Mouse (Mus musculus): ENCODE measurements at regions not wholly inside any gene's neighbourhood (a gene's known extent, or its start where the extent isn't known, plus 50 kb on each side); places are given as distances from the start of the nearest gene placed in this dataset.

DNA sequence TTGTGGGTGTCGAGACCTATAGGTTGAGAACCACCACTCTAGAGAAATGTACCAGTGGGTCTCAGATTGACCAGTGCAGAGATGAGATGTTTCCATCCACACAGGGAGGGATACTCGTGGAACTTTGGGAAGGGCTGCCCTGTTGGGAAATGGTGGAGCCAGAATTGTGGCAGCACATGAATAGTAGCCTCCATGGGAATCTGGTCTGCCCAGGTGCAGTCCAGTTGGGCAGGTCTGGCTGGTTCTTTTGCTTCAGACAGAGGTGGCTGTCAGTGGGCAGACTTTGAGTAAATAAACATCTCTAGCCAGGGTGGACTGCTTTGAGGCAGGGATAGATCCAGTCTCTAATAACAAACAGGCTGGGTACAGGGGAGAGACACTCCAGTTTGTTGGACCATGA is 126.0 kb upstream of the Sash1 start:
- DNase-seq (ENCODE audit: low spot score) (no peak), ATAC-seq (replicated peaks; ENCODE audit: low FRiP score) (no peak)
- 63% methylated on average over 2 of the region's 2 CpGs for WGBS
- Histone ChIP-seq H3K4me1 (replicated peaks; ENCODE audit: control insufficient read depth, insufficient read depth, low read length) (no peaks in the 10 kb centered on the region), H3K27ac (ENCODE audit: low read depth, low read length) (no peak overlapping the region), H3K27me3 (replicated peaks; ENCODE audit: control insufficient read depth, insufficient read depth, low read length) (no peaks in the 10 kb centered on the region), H3K9ac (ENCODE audit: low read depth, low read length) (no peak overlapping the region), H3K4me2 (no peak overlapping the region), H3K4me3 (ENCODE audit: low read depth, low read length) (no peak overlapping the region), H3K36me3 (ENCODE audit: control insufficient read depth, insufficient read depth, low read length) (no peaks in the 10 kb centered on the region), H3K9me3 (ENCODE audit: control insufficient read depth, low read length) (no peaks in the 10 kb centered on the region)

DNA sequence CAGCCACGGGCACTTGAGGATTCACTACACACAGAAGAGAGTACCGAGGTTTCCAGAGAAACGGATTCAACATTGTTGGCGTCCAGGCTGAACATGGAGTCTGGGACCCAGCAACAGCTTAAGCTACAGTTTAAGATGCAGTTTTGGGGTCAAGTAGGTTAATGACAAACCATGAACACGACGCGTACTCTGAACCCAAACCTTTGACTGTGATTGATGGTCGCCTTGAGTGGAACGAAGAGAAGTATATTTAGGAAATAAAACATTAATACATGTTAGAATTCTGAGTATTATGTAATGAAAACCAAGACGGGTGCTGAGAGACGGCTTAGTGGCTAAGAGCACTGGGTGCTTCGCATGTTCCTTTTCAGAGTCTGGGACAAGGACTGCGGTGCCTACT is 124.3 kb upstream of the Sash1 start:
- WGBS = 90% methylated on average over 13 of the region's 13 CpGs
- no peak overlapping the region for H3K9ac ChIP-seq (ENCODE audit: low read depth, low read length)
- no peak for ATAC-seq (replicated peaks; ENCODE audit: low FRiP score)

DNA sequence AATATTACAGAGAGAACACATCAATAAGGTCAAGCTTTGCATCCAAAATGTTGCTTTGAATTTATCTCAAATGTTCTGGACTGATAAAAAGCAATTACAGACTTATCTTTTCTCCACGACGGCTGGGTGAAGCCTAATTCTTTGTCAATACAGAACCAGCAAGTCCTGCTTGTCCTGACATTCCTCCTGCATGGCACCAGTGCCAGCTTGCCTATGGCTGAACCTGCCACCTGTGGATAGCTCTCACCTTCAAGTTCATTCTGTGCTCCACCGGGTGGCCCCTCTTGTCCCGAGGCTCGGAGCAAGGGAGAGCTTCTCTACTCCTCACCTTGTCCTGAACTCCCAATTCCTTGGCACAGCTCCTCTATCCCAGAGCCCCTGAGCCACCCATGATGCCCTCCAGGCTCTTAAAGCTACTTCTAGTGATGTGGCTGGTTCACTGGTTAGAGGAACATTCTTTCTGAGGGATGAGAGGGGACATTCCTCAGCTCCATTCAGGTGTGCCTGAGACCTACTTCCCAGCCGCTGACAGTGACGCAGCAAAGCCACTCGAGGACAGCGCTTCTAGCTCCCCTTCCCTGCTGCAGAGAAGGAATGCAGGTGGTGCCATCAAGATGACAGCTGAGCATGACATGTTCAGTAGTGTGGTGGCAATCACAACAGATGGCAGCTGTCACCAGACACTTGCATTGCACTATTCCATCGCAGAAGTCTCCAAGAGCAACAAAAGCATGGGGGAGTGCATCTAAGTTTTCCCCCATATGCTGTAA is 119.5 kb upstream of the Sash1 start:
- no peak overlapping the region for H3K4me3 ChIP-seq (ENCODE audit: low read depth, low read length)
- ATAC-seq (replicated peaks; ENCODE audit: low FRiP score) (no peak), DNase-seq (ENCODE audit: low spot score) (no peak)
- H3K36me3 ChIP-seq (ENCODE audit: control insufficient read depth, insufficient read depth, low read length) = no peaks in the 10 kb centered on the region
- no peak overlapping the region for H3K9ac ChIP-seq (ENCODE audit: low read depth, low read length)
- no peak overlapping the region for H3K27ac ChIP-seq (ENCODE audit: low read depth, low read length)
- no peaks in the 10 kb centered on the region for H3K27me3 ChIP-seq (replicated peaks; ENCODE audit: control insufficient read depth, insufficient read depth, low read length)
- no peaks in the 10 kb centered on the region for H3K4me1 ChIP-seq (replicated peaks; ENCODE audit: control insufficient read depth, insufficient read depth, low read length)
- H3K9me3 ChIP-seq (ENCODE audit: control insufficient read depth, low read length) = no peaks in the 10 kb centered on the region
- 64% methylated on average over 10 of the region's 10 CpGs for WGBS
- H3K4me2 ChIP-seq = no peak overlapping the region

More for the DNA sequence above, 124.3 kb upstream of the Sash1 start:
- Histone ChIP-seq H3K9me3 (ENCODE audit: control insufficient read depth, low read length) (no peaks in the 10 kb centered on the region), H3K4me1 (replicated peaks; ENCODE audit: control insufficient read depth, insufficient read depth, low read length) (no peaks in the 10 kb centered on the region), H3K36me3 (ENCODE audit: control insufficient read depth, insufficient read depth, low read length) (no peaks in the 10 kb centered on the region), H3K27ac (ENCODE audit: low read depth, low read length) (no peak overlapping the region), H3K27me3 (replicated peaks; ENCODE audit: control insufficient read depth, insufficient read depth, low read length) (no peaks in the 10 kb centered on the region), H3K4me3 (ENCODE audit: low read depth, low read length) (no peak overlapping the region), H3K4me2 (no peak overlapping the region)
- DNase-seq (ENCODE audit: low spot score) = no peak

DNA sequence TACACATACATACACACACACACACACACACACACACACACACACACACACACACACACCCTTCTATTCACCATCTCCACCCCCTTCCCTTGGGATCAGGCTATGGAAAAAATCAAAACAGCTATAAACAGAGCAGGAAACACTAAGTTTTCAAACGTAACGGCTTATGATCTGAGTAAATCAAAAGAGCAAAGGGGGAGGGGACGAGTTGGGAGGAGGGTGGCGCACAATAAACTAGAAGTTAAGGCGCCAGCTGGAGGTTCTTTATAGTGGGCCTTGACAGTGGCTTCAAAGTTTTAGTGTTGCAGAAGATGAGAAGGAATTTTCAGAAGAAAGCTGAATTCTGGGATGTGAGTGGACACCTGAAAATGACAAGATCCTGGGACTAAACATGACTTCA is 116.4 kb upstream of the Sash1 start:
- H3K4me1 ChIP-seq (replicated peaks; ENCODE audit: control insufficient read depth, insufficient read depth, low read length) = no peaks in the 10 kb centered on the region
- H3K4me2 ChIP-seq = no peak overlapping the region
- no peaks in the 10 kb centered on the region for H3K9me3 ChIP-seq (ENCODE audit: control insufficient read depth, low read length)
- no peak overlapping the region for H3K9ac ChIP-seq (ENCODE audit: low read depth, low read length)
- no peaks in the 10 kb centered on the region for H3K36me3 ChIP-seq (ENCODE audit: control insufficient read depth, insufficient read depth, low read length)
- no peak overlapping the region for H3K4me3 ChIP-seq (ENCODE audit: low read depth, low read length)
- no peaks in the 10 kb centered on the region for H3K27me3 ChIP-seq (replicated peaks; ENCODE audit: control insufficient read depth, insufficient read depth, low read length)
- no peak for ATAC-seq (replicated peaks; ENCODE audit: low FRiP score)
- DNase-seq (ENCODE audit: low spot score) = no peak
- no peak overlapping the region for H3K27ac ChIP-seq (ENCODE audit: low read depth, low read length)
- WGBS = 86% methylated on average over 5 of the region's 5 CpGs

DNA sequence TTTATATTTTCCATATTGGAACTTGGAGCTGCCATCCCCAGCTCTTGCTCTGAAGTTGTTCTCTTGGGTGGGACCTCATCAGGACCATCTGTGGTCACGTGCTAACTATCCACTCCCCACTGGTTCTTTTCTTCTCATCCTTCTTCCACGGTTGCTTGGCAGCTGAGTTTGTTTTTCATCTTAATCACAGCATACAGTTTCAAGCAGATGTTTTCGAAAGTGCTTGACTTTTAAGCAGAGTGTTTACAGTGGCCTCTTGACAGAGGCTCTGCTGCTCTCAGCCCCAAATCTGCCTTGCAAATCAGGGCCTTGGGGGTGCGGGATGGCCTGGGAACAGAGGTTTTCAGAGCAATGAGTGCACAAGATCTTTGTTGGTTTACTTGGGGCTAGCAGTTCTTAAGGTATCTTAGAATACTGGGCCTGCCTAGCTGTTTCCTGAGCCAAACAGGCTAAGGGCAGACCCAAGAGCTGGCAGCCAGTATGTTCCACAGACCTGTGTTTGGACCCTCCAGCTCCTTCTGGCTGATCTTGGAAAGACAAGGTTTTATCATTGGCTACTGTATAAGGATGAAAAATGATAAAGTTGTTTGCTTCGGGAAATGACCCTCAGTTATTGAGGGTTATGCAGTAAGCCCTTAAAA is 113.0 kb upstream of the Sash1 start:
- H3K9ac ChIP-seq (ENCODE audit: low read depth, low read length) = no peak overlapping the region
- H3K27ac ChIP-seq (ENCODE audit: low read depth, low read length) = no peak overlapping the region
- H3K9me3 ChIP-seq (ENCODE audit: control insufficient read depth, low read length) = no peaks in the 10 kb centered on the region
- H3K27me3 ChIP-seq (replicated peaks; ENCODE audit: control insufficient read depth, insufficient read depth, low read length) = no peaks in the 10 kb centered on the region
- no peaks in the 10 kb centered on the region for H3K36me3 ChIP-seq (ENCODE audit: control insufficient read depth, insufficient read depth, low read length)
- no peak overlapping the region for H3K4me2 ChIP-seq
- DNase-seq (ENCODE audit: low spot score) (no peak), ATAC-seq (replicated peaks; ENCODE audit: low FRiP score) (no peak)
- H3K4me1 ChIP-seq (replicated peaks; ENCODE audit: control insufficient read depth, insufficient read depth, low read length) = no peaks in the 10 kb centered on the region
- no peak overlapping the region for H3K4me3 ChIP-seq (ENCODE audit: low read depth, low read length)
- 35% methylated on average over 5 of the region's 5 CpGs for WGBS

DNA sequence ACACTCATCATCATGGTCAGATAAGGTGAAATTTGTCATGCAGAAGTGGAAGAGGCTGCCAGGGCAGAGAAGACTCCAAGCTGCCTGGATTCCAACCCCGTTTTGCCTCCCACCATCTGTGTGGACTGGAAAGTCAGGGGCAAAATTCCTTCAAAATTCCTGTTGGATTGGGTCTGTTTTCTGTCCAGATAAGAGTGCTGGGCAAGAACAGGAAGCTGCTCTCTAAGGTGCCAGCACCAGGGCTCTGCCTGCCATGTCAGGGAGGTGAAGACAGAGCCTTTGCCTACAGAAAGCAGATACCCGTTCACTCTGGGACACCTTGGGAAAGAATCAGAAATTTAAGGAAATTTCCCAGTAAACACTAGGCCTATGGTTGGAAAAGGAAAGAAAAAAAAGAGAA is 112.5 kb upstream of the Sash1 start:
- Histone ChIP-seq H3K36me3 (ENCODE audit: control insufficient read depth, insufficient read depth, low read length) (no peaks in the 10 kb centered on the region), H3K27me3 (replicated peaks; ENCODE audit: control insufficient read depth, insufficient read depth, low read length) (no peaks in the 10 kb centered on the region), H3K27ac (ENCODE audit: low read depth, low read length) (no peak overlapping the region), H3K9ac (ENCODE audit: low read depth, low read length) (no peak overlapping the region), H3K4me2 (no peak overlapping the region), H3K4me3 (ENCODE audit: low read depth, low read length) (no peak overlapping the region), H3K4me1 (replicated peaks; ENCODE audit: control insufficient read depth, insufficient read depth, low read length) (no peaks in the 10 kb centered on the region), H3K9me3 (ENCODE audit: control insufficient read depth, low read length) (no peaks in the 10 kb centered on the region)
- DNase-seq (ENCODE audit: low spot score) (no peak), ATAC-seq (replicated peaks; ENCODE audit: low FRiP score) (no peak)
- WGBS = 35% methylated on average over 2 of the region's 2 CpGs

DNA sequence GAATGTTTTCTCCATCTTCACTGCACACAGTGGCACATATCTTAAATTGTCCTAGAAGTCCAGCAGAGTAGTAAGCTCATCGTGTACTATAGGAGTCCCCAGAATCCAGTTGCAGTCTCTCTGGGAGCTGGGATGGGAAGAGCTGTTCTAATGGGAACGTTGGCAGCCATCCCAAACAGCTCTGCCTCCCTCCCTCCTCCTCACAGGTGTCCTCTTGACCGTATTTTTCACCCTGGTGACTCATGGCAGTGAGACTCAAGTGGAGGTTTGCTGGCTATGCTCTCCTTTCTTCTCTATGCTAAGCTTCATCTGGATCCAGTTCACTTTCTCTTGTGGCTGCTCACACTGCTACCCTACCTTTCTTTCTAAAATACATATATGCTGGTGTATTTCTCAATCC is 109.2 kb upstream of the Sash1 start:
- Histone ChIP-seq H3K9ac (ENCODE audit: low read depth, low read length) (no peak overlapping the region), H3K36me3 (ENCODE audit: control insufficient read depth, insufficient read depth, low read length) (no peaks in the 10 kb centered on the region), H3K4me3 (ENCODE audit: low read depth, low read length) (no peak overlapping the region), H3K9me3 (ENCODE audit: control insufficient read depth, low read length) (no peaks in the 10 kb centered on the region), H3K27me3 (replicated peaks; ENCODE audit: control insufficient read depth, insufficient read depth, low read length) (no peaks in the 10 kb centered on the region), H3K4me1 (replicated peaks; ENCODE audit: control insufficient read depth, insufficient read depth, low read length) (no peaks in the 10 kb centered on the region), H3K4me2 (no peak overlapping the region), H3K27ac (ENCODE audit: low read depth, low read length) (no peak overlapping the region)
- DNase-seq (ENCODE audit: low spot score) (no peak), ATAC-seq (replicated peaks; ENCODE audit: low FRiP score) (no peak)
- WGBS = 59% methylated on average over 3 of the region's 3 CpGs

DNA sequence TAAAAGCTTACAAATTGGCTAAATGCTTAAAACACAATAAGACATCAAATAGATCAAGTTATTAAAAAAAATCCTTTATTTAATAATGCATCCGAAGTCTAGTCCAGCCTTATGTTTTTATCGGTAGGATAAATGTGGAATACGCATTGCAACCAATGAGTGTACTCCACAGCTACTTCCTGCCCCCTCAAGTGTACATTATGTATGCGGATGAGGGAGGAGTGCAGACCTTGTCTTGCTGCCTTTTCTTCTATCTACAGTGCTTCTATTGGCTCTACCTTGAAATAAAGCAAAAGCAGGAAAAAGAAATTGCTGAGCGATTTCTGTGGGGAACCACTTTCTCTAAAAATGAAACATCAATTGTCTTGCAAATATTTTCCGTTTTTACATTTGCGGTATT is 100.5 kb upstream of the Sash1 start:
- DNase-seq (ENCODE audit: low spot score) (no peak), ATAC-seq (replicated peaks; ENCODE audit: low FRiP score) (no peak)
- H3K4me2 ChIP-seq = no peak overlapping the region
- H3K9ac ChIP-seq (ENCODE audit: low read depth, low read length) = no peak overlapping the region
- H3K27ac ChIP-seq (ENCODE audit: low read depth, low read length) = no peak overlapping the region
- H3K27me3 ChIP-seq (replicated peaks; ENCODE audit: control insufficient read depth, insufficient read depth, low read length) = no peaks in the 10 kb centered on the region
- WGBS = 90% methylated on average over 7 of the region's 7 CpGs
- H3K4me1 ChIP-seq (replicated peaks; ENCODE audit: control insufficient read depth, insufficient read depth, low read length) = no peaks in the 10 kb centered on the region
- no peaks in the 10 kb centered on the region for H3K36me3 ChIP-seq (ENCODE audit: control insufficient read depth, insufficient read depth, low read length)
- H3K4me3 ChIP-seq (ENCODE audit: low read depth, low read length) = no peak overlapping the region
- no peaks in the 10 kb centered on the region for H3K9me3 ChIP-seq (ENCODE audit: control insufficient read depth, low read length)

DNA sequence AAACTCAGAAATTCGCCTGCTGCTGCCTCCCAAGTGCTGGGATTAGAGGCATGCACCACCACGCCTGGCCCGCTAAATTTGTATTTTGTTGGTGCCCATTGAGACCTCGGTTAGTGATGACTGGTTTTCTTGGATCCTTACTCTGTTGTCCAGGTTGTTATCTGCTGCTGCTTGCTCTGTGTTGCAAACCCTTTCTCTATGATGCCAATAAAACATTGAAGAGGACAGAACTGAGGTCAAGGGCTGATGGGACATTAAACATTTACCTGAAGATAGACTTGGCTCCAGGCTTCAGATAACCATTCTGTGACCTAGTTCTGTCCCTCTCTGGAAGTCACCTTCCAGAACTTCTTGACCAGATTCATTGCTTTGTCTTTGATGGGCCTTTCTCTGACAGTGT is 97.5 kb upstream of the Sash1 start:
- ATAC-seq (replicated peaks; ENCODE audit: low FRiP score) (no peak), DNase-seq (ENCODE audit: low spot score) (no peak)
- Histone ChIP-seq H3K36me3 (ENCODE audit: control insufficient read depth, insufficient read depth, low read length) (no peaks in the 10 kb centered on the region), H3K9me3 (ENCODE audit: control insufficient read depth, low read length) (no peaks in the 10 kb centered on the region), H3K27ac (ENCODE audit: low read depth, low read length) (no peak overlapping the region), H3K4me3 (ENCODE audit: low read depth, low read length) (no peak overlapping the region), H3K4me2 (no peak overlapping the region), H3K4me1 (replicated peaks; ENCODE audit: control insufficient read depth, insufficient read depth, low read length) (no peaks in the 10 kb centered on the region), H3K27me3 (replicated peaks; ENCODE audit: control insufficient read depth, insufficient read depth, low read length) (no peaks in the 10 kb centered on the region), H3K9ac (ENCODE audit: low read depth, low read length) (no peak overlapping the region)
- WGBS = 70% methylated on average over 4 of the region's 4 CpGs
